Mouse (Mus musculus) olfactory bulb, adult 2 months (tissue): ENCODE data around the gene Gm42669.

Source experiments
- CTCF ChIP-seq: fragments of 200-500 bp; IDR thresholded peaks from 2 replicates; pipeline ENCODE4 v1.5.1; 2012; ENCODE audit warnings: low read depth, mild to moderate bottlenecking, low read length, moderate library complexity; ENCODE audit not compliant: insufficient read depth
- POLR2A ChIP-seq: fragments of 200-500 bp; IDR thresholded peaks from 2 replicates; pipeline ENCODE4 v1.6.1; 2012; ENCODE audit warnings: mild to moderate bottlenecking, low read depth, low read length, moderate library complexity; ENCODE audit not compliant: insufficient read depth

DNA sequence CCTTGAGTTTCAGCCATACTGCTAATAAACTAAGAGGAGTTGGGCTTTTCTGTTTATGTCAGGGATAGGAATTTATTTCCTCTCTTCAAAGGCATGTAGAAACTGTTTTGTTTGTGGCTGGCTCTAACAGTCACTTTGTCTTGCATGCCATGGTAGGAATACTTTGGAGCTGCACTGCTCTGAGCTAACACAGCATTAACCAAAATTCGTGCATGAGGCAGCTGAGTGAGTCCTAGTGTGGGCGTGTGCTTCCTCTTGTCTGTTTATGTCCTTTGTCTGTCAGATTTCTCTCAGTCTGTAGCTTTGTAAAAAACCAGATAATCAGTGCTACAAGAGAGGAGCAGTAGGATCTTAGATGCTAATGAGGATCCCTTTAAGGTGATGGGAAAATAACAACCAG, 3.9 kb downstream of the Gm42669 start:
- TF ChIP-seq CTCF (no peak), POLR2A (no peak)
